Mouse (Mus musculus) spleen, adult 2 months (tissue): ENCODE measurements around the gene Nol3.

Source experiments
- CTCF ChIP-seq: fragments of 200-500 bp; IDR thresholded peaks from 2 replicates; pipeline ENCODE4 v1.5.1; 2011; ENCODE audit warnings: mild to moderate bottlenecking, inconsistent platforms; ENCODE audit not compliant: insufficient read depth, insufficient read length, insufficient replicate concordance; ENCODE audit errors: extremely low read depth
- POLR2A ChIP-seq: fragments of 200-500 bp; IDR thresholded peaks from 2 replicates; pipeline ENCODE4 v1.6.1; 2011; ENCODE audit warnings: low read depth, low read length, inconsistent platforms

- TF ChIP-seq CTCF (no peak), POLR2A (no peak)
These were observed 27.5 kb downstream of the Nol3 start for GRCm38 (mm10) chr8:105303396-105303795.
